Mouse (Mus musculus) testis, adult 2 months (tissue): ENCODE results near the gene Pax5.

Experiments
- CTCF ChIP-seq: fragments of 200-500 bp; IDR thresholded peaks from 2 replicates; pipeline ENCODE4 v1.5.1; 2012; ENCODE audit warnings: low read depth, mild to moderate bottlenecking, inconsistent platforms, low read length, moderate library complexity; ENCODE audit not compliant: control insufficient read depth, insufficient read depth, insufficient replicate concordance
- POLR2A ChIP-seq: fragments of 200-500 bp; IDR thresholded peaks from 2 replicates; pipeline ENCODE4 v1.6.1; 2012; ENCODE audit warnings: low read depth, mild to moderate bottlenecking, inconsistent platforms, low read length, moderate library complexity; ENCODE audit not compliant: control insufficient read depth

DNA sequence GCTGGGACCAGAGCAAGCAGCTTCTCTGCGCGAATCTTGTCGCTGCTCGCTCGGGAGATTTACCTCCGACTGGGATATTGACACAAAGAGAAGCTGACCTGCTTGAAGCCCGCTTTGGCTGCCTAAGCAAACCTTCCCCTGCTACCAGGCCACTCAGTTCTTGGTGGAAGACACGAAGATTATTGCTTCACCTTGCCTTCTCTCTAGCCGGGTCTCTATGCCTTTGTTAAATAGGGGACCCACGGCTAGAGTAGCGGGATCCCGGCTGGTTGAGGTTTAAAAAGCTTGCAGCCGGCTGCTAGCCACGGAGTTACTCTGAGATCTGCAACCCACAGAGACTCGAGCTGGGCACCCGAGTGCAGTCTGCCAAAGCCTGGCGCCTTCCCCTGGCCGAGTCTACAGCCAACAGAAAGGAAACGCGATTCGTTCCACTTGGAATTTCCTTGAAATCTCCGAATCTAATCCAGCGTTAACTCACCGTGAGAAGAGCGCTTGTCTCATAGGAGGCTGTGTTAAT lies 8.2 kb downstream of the Pax5 start:
- TF ChIP-seq CTCF (no peak), POLR2A (no peak)
